Mouse (Mus musculus) Muller cell, postnatal 12 days (primary cell): ENCODE data around the gene Frmd6.
A peak's percentile ranks its signal among the peaks of the same experiment; 100 is the strongest.

ENCODE experiments used
- DNase-seq: peaks from one replicate; pipeline ENCODE4 v3.0.0-alpha.2; 2015; ENCODE audit errors: inconsistent ontology term

The Frmd6 gene

DNA sequence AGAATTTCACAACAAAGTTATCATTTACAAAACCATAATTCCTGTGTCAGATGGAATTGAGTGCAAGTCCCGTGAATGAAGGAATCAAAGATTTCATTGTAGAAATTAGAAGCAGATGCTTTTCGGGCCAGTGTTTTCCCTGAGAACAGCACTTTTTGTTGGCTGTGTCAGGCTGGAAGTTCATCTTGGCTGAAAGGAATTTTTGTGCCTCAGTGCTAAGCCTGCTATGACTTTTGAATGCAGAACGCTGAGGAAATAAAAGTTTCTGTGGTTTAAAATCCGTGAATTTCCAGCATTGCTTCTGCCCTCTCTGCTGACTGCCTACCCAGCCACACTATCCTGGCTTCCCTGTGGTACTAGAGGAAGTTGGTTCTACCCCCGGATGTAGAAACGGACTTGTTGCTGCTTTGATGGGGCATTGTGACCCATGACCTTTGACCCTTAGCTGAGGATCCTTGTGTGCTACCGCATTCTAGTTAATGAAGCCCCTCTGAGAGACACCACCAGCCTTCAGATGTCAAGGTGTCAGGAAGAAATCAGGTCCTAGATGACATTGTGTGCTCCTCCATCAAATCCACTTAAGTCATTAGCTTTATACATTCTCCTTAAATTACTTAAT, 26.1 kb downstream of the Frmd6 start:
- peak; percentile 91 for DNase-seq

DNA sequence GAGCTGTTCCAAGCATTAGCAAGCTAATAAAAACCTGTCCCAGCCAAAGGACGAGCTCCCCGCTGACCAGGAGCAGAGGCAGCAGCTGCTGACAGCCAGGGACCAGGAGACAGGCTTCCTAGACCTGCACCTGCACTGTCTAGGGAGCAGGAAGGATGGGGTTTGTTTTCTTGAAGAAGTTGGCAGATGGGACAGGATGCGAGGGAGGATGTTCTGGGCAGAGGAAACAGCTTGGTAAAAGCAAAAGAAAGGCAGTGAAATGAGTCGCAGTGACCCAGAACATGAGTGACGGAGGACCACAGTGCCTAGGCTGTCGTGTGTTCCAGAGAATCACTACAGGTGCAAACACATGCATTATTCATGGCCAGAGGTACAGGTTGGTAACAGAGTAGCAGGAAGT, 27.7 kb downstream of the Frmd6 start:
- DNase-seq: no peak

DNA sequence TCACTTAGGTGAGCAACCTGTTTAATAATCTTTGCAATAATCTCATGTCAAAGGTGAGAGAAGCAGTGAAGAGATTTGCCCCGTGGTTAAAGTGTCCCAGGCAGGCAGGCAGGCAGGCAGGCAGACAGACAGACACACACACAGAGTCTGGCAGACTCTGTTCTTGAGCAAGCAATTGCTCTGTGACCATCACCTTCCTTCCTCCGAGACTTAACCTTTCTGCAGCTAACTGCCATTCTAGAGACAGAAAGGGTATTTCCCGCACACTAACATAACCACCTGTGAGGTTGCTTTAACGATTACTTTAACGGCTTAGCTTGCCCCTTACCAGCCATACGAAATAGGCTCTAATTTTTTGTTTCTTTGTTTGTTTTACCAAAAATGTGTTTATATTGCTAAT, 30.4 kb downstream of the Frmd6 start:
- no peak for DNase-seq

DNA sequence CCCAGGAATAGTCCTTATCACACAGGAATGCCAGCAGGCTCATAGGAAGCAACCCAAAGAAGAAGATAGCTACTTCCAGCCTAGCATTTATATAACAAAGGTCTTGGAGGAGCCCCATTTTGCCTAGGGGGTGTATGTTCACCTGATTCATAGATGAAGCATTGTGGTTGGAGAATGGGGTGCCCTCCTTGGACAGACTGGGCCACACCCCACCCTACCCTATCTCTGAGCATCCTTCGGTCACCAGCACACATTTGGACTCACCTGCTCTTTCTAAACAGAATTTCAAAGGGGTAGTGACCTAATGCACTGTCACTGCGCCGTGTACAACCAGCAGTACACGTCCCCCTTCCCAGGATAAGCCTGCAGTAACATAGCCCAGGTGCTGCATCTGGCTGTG, 31.5 kb downstream of the Frmd6 start:
- DNase-seq: no peak

DNA sequence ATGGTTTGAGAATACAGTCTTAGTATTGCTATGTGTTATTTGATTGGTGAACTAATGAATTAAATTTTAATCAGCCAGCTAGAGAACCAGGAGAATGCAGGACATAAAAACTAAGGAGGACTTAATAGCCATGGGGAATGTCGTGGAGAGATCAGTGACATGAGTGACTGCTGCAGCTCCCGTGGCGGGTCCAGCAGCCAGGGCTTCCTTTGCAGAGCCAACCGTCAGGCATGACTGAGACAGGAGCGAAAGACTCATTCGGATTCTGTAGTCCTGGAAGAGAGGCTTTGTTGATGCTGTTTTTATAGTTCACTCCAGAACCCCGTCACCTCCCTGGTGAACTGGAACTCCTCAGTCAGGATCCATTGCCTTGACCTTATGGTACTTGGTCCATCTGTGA, 38.0 kb downstream of the Frmd6 start:
- DNase-seq: no peak

DNA sequence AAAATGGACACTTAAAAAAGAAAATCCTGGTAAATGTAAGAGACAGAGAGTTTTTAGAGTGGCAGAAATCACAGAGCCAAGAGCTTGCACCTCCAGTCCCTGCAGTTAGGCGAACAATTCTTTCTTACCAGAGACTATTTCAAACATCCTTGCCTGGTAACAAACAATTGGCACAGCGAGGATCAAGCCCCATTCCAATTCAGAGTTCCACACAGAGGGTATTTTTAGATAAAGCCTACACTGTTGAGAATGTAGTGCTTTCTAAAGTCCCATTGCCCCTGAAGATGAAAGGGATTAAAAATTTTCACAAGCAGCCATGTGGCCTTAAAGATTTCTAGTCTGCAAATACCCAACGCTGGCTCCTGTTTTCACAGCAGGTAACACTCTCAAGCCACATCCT, 42.5 kb downstream of the Frmd6 start:
- peak; percentile 35 for DNase-seq

DNA sequence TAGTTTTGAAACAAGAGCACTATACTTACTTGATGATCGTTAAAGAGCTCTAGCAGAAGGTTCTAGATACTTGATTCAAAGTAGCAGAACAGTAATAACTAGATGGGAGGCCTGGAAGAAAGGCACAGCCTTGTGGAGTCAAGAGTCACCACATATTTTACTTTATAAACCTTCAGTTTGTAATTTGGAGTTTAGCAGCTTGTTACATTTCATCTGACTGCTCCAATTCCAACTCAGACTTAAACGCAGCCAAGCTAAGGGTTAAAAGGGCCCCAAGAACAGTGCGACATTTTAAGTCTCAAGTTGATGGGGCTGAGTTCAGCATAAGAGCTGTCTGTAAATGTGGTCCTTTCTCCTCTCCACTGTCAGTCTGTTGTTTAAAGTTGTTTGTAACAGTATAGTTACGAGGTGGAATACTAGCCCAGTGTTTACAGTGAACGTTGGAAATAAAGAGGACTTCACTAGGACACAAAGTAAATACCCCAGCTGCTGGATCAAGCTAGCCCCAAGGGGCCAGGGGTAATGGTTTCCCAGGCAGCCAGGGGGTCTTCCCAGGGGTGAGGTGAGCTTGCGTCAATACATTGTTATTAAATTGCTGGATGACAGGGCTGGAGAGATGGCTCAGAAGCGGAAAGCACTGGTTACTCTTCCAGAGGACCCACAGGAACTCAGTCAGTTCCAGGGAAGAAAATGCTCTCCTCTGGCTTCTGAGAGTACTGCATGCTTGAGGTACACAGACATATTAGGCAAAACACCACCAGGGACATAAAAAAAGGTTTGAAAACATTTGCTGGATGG, 43.1 kb downstream of the Frmd6 start:
- no peak for DNase-seq

DNA sequence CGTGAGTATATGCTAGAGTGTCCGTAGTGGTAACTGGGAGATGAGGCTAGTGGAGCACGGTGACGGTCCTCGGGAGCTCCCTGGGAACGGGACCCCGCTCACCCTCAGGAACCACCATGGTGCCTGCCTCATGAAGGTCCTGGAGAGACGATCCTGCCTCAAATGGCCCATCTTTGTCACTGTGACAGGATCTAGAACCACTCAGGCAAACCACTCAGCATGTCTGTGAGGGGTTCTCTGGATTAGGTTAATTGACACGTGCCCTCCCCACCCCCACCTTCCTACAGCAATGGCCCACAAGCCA, 43.6 kb downstream of the Frmd6 start:
- DNase-seq: no peak

DNA sequence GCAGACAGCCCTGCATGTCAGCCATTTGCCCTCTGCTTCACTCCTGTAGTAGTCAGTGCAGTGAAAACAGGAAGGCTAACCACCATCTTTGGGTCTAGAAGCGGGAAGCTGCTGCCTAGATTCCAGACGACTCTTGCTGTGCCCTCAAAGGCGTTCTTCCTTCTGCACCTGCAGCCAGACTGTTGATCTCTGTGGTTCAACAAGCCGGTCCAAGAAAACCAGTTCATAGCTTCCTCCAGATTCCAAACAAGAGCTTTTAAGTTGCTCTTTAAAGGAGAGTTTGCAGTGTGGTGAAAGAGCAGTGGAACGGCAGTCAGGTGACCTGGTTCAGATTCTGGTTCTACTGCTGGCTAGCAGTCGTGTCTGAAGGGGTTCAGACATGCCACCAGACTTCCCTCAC, 48.2 kb downstream of the Frmd6 start:
- DNase-seq: no peak

DNA sequence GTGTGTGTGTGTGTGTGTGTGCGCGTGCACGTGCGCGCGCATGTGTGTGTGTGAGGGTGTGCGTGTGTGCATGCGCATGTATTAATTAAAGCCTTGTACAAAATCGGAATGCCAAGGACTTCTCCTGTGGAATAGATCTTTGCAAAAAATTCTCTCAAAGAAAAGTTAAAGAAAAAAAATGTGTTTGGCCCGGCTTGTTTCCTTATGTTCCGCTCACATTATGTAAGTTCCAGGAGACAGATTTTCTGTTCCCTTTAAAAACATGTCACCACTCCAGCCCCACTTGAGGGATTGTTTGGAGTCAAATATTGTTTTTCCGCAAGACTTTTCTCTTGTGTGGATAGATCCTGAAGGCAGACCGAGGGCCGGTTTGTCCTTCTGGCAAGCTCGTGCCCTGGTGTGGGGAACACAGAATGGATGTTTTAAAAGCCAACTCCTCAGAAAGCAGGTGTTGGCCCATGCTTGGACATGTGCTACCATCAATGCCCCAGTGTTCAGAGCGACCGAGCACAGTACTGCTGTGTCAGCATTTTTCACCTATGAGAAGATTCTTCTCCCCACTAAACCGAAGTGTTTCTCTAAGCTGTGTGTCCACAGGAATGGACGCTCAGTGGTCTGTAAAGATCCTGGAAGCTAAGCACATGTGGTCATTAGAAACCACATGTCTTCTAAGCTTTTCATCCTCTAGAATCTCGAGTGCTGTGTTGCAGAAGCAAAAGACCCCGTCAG, 51.1 kb downstream of the Frmd6 start:
- no peak for DNase-seq

DNA sequence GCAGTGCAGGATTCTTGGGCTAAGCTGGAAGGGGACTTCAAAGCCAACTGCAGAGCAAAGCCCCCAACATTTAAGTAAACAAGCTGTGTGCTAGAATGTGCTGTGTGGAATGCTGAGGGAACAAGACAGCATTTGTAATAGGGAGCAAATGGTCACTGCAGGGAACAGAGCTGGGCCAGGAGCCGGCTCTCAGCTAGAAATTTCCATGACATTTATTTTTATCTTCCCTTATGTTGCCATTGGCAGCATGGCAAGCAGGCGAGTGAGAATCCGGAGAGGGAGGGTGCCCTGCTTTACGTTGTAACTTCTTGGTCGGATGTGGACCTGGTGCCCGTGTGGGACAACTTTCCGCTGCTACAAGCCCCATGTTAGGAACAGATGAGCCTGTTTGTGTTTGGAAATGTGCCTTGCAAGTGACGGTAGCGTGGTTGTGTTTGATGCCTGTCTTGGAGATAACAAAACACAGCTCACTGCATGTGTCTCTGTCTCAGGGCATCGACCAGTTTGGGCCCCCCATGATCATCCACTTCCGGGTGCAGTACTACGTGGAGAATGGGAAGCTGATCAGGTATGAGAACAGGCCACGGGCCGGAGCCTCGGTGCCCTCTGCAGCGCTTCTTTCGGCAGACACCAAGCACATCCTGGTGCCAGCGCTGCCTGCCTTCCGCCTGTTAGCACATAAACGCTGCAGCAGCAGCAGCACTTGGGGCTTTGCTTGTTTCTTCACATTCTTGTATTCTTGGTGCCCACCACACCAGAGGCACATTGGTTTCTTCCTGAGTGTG, 52.8 kb downstream of the Frmd6 start:
- no peak for DNase-seq

DNA sequence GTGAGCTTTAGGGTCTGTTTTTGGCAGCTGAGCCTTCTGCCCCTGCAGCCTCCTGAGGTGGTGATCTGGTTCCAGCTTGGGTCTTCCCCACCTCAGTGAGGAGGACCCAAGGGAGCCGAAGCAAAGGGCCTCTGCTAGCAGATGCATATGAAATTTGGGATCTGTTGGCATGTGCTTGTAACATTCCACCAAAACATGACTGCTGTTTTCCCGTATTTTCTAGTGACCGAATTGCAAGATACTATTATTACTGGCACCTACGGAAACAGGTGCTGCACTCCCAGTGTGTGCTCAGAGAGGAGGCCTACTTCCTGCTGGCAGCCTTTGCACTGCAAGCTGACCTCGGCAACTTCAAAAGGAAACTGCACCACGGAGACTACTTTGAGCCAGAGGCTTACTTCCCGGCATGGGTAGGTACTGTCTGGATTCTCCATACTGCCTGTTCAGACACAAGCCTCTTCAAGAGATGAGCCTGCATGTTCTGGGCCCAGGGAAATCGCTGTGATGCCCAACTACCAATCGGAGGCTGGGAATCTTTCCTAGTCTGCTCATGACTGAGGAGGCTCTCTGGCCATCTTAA, 55.2 kb downstream of the Frmd6 start:
- peak; percentile 5 for DNase-seq

DNA sequence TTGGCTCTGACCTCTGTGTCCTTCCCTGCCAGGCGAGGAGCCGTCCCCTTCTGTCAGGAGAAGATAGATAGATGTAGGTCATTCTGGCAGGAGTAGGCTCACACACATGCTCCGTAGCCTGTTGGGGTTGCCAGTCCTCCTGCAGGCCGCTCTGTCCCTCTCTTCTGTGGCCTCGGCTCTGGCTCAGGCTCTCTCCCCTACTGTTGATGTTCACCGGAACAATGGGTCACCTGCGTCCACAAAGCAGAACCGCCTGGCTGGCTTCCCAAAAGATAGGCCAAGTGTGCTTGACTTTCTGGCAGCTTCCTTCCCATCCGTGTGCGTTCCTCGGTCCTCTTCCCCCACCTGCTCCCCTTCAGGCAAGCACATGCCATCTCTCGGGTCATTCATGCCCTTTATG, 56.0 kb downstream of the Frmd6 start:
- DNase-seq: peak; percentile 63

DNA sequence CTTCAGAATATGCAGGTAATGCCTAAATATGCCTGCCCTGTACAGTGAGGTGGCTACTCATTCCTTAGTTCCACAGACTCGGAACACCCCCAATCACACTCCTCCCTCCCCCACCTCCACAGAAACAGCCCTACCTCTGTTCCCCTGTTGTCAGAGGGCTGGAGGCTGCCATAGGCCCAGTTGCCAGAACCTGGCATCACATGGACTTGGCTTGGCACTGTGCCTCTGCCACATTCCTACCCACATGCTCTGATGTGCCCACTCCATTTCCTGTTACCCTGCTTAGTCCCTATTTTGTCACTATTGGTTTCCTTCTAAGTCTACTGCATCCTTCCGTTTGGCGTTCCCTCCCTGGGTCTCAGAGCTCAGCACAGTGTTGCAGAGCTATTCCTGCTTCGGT, 56.5 kb downstream of the Frmd6 start:
- no peak for DNase-seq

DNA sequence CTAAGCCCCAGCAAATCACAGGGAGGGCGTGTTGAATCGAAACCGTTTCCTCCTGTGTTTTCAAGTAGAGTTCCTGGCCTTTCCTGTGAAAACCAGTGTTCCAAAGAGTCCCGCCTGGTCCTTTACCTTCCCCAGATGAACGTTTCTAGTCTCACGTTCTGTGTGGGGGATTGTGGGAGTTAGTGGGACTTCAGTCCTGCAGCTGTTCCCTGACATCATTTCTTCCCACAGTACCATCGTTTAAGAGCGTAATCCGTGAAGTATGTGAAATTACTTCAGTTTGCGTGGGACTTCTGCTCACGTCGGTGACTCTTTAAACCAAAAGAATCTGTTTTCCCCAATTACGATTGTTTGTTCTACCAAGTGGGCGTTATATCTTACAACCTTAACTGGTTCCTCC, 57.8 kb downstream of the Frmd6 start:
- DNase-seq: no peak

DNA sequence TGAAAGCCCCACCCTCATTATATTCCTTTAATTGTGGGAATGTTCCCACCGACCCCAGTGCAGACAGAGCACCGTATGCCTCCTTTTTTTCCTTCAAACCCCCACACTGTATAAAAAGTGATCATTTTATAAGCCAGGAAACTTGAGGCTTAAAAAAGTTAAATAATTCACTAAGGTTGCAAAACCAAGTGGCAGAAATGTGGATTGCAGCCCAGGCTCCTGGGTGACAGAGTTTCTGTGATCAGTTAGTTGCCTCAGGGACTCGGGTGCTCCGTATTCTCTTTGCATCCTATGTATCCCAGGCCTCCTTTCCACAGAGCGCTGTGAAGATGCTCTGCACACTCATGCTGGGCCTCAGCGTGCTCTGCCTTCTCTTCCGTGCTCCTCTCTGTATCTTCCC, 58.8 kb downstream of the Frmd6 start:
- no peak for DNase-seq

DNA sequence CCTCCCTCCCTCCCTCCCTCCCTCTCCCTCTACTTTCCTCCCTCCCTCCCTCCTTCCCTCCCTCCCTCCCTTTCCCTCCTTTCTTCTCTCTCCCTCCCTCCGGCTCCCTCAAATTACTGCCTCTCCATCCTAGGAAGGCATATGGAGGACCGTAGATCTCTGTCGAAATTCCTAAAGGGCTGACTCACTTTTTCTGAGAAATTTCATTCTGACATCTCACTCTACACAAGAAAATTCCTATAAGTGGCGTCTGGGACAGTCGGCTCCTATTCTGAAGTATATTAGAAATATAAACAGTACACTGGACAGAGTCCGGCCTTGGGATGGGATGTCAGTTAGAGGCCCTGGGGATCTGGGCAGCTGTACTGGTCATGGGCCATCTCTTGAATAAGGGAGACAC, 59.7 kb downstream of the Frmd6 start:
- no peak for DNase-seq

DNA sequence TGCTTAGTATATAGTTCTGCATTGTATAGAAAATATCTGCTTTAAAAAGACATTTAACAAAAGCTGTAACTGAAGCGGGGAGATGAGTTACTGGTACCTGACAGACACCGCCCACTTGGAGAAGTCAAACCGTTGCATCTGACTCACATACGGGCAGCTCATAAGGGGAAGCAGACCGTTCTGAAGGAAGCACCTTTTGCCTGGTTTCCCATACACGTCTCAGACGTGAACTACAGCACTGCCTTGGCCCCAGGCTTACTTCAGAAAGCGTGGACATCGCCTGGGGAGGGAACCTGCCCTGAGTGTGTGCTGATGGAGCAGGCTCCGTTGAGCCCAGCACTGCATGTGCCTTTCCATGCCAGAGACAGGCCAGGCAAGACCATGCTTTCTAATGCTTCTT, 60.3 kb downstream of the Frmd6 start:
- no peak for DNase-seq

DNA sequence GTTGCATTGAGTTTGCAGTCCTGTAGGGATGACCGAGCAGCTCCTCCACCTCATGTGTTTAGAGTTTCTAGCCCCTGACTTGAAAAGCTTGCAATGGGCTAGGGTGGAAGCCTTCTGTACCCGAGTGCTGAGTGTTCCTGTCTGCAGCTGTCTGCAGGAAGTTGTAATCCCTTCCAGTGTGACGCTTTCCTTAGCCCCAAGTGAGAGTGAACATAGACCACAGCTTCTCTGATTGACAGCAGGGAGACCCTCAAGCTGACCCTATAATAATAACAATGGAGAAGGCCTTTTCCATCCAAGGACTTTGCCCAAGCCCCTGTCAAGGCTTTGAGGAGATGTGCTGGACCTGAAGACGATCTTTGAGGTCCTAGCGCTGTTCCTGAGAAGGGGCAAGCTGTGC, 65.1 kb downstream of the Frmd6 start:
- no peak for DNase-seq

DNA sequence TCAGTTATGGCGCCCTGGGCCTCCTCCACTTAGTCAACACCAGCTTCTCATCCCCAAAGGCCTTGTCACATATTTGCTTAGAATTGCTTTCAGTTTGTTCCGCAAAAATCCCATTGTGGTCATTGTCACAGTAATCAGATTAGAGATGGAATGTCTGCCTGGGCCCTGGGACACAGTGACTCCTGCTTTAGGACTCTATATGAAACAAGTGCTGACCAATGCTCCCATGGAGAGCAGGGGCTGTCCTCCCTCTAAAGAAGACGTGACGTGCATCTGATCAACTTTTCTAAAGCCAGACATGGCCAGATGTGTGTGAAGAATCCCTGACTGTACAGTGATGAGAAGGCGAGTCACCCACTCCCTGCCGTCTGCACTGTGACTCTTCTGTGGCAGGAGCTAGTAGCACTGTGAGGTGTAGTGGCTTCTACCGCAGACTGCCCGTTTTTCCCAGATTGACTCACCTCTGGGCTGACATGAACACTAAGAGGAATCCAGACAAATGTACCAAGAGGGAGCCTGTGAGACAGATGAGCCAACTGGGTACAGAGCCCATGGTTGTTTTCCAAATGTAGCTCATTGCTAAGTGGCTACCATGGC, 65.7 kb downstream of the Frmd6 start:
- DNase-seq: peak; percentile 77

DNA sequence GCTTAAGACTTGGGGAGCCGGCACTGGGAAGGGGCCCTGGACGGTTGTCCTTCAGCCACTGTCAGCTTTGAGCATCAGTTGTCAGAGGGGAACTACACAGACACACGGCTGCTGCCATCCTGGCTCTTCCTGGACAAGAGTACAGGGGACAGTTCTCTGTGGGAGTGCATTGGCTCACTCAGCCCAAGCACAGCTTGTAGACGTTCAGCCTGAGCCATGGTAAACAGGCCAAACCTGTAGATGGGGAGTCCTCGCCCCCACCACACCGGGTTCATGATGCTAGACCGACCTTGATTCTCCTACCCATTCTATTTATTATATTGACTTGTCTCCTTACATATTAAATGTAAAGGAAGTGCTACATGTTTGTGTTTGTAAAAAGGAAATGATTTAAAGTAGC, 70.0 kb downstream of the Frmd6 start:
- no peak for DNase-seq

DNA sequence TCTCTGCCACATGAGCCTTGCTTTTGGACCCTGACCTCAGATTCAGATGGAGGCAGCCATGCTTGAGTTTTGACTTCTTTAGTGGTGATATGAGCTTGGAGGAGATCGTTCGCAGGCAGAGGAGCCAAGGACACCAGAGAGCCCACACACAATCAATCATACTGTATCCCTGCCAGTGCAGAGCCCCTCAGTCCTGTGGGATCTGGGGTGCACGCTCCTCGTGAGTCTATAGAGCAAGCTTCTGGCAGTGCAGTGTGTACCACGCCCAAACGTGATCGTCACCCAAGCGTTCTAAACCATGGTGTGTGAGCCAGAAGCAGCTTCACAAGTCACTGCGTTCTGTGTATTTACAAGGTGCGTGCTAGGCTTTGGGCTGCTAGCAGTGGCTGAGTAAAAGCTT, 70.8 kb downstream of the Frmd6 start:
- DNase-seq: no peak
